Mouse (Mus musculus) hindbrain, embryonic 14.5 days (tissue): ENCODE measurements around the gene Smpd2. TPM values are rescaled to one million over a fixed set of nuclear protein-coding genes. Genes with fewer than 3 reads are reported as not detected.
A peak's percentile ranks its signal among the peaks of the same experiment; 100 is the strongest.
"Not testable (repeated sequence)": the region's sequence is repeated elsewhere in the genome, so short reads cannot be mapped to it uniquely, and the experiment has no call there.

Experiments
- ATAC-seq: fragments of 200-750 bp; cut with Nextera tagmentation; 2 replicates; pipeline ENCODE4 v1.8.0; 2017; ENCODE audit warnings: moderate number of reproducible peaks, mild to moderate bottlenecking, moderate TSS enrichment, moderate library complexity; ENCODE audit not compliant: low FRiP score
- DNase-seq: peaks from one replicate; pipeline ENCODE4 v3.0.0-alpha.2; 2015; ENCODE audit warnings: low spot score
- H3K27ac ChIP-seq: fragments of 300-500 bp; sonication (generic); 2 replicates; pipeline ENCODE4 v1.5.1; 2014; ENCODE audit warnings: mild to moderate bottlenecking, moderate library complexity
- H3K27me3 ChIP-seq: fragments of 300-500 bp; sonication (generic); 2 replicates; pipeline ENCODE4 v1.6.1; 2014; ENCODE audit warnings: mild to moderate bottlenecking, low read length, mixed read lengths; ENCODE audit not compliant: control insufficient read depth, insufficient read depth
- H3K36me3 ChIP-seq: fragments of 300-500 bp; sonication (generic); replicated peaks from 2 replicates; pipeline ENCODE4 v1.6.1; 2014; ENCODE audit not compliant: control insufficient read depth, insufficient read depth
- H3K4me1 ChIP-seq: fragments of 300-500 bp; sonication (generic); replicated peaks from 2 replicates; pipeline ENCODE4 v1.6.1; 2014; ENCODE audit warnings: antibody characterized with exemption, low read length, mixed read lengths; ENCODE audit not compliant: control insufficient read depth, insufficient read depth
- H3K4me2 ChIP-seq: fragments of 300-500 bp; sonication (generic); replicated peaks from 2 replicates; pipeline ENCODE4 v1.6.1; 2014; ENCODE audit warnings: mild to moderate bottlenecking, moderate library complexity
- H3K4me3 ChIP-seq: fragments of 300-500 bp; sonication (generic); replicated peaks from 2 replicates; pipeline ENCODE4 v1.5.1; 2014; ENCODE audit warnings: mild to moderate bottlenecking, low read length
- H3K9ac ChIP-seq: fragments of 300-500 bp; sonication (generic); 2 replicates; pipeline ENCODE4 v1.6.1; 2014
- H3K9me3 ChIP-seq: fragments of 300-500 bp; sonication (generic); 2 replicates; pipeline ENCODE4 v1.6.1; 2016; ENCODE audit warnings: low read length; ENCODE audit not compliant: control insufficient read depth
- WGBS: fragments of 180-500 bp; shearing (Covaris S2); extraction: QIAGEN DNeasy Blood & Tissue Kit; methylation state at CpG from one replicate; pipeline ENCODE4 v1.1.7; 2014; 5-methylcytosine and 5-hydroxymethylcytosine counted together
- polyA plus RNA-seq: library from polyadenylated mRNA; unstranded; fragments of >200 nt; fragmentation: Nextera tagmentation; extraction: Ambion mirVana; gene quantifications from 2 replicates; pipeline ENCODE4 v1.2.1, GENCODE M21; 2014

Smpd2 gene
- polyA plus RNA-seq, 1 experiment from 2014 or later, result 36.3 TPM

- Histone ChIP-seq H3K4me2 (peak overlapping the region; percentile 81), H3K9ac (peak overlapping the region; percentile 87), H3K36me3 (peaks cover 13% of the 10 kb centered on the region; the same call in 1 of the 2 replicates), H3K9me3 (no peaks in the 10 kb centered on the region), H3K27me3 (no peaks in the 10 kb centered on the region), H3K27ac (no peak overlapping the region), H3K4me1 (peaks cover 19% of the 10 kb centered on the region), H3K4me3 (peak overlapping the region; percentile 94)
- DNase-seq (no peak), ATAC-seq (no peak)
- 5% methylated on average over 5 of the region's 5 CpGs for WGBS
Observed at GRCm38 (mm10) chr10:41520410-41520673, 30.2 kb upstream of the Smpd2 start.

- Histone ChIP-seq H3K9me3 (no peaks in the 10 kb centered on the region), H3K4me1 (peaks cover 19% of the 10 kb centered on the region), H3K9ac (peak overlapping the region; percentile 87), H3K4me2 (peak overlapping the region; percentile 81), H3K4me3 (peak overlapping the region; percentile 94), H3K27me3 (no peaks in the 10 kb centered on the region), H3K36me3 (peaks cover 12% of the 10 kb centered on the region; the same call in 1 of the 2 replicates), H3K27ac (peak overlapping the region; percentile 98)
- ATAC-seq (peak; percentile 72; the same call in 1 of the 2 replicates), DNase-seq (peak; percentile 45)
- WGBS, result under 1% methylated on average over 63 of the region's 65 CpGs
Observed at GRCm38 (mm10) chr10:41519640-41520409, 29.7 kb upstream of the Smpd2 start.

GRCm38 (mm10) chr10:41518981-41519618 is 28.9 kb upstream of the Smpd2 start, which contains the start of gene Cd164:
Gene Cd164, plus strand, starts transcription at chr10:41519414.
- Histone ChIP-seq H3K27me3 (no peaks in the 10 kb centered on the region), H3K4me3 (peak within 1 kb of the TSS; percentile 94), H3K4me1 (peaks cover 19% of the 10 kb centered on the region), H3K9me3 (no peaks in the 10 kb centered on the region), H3K4me2 (peak within 1 kb of the TSS; percentile 81), H3K27ac (peak within 1 kb of the TSS; percentile 98), H3K36me3 (peaks cover 6% of the 10 kb centered on the region; the same call in 1 of the 2 replicates), H3K9ac (peak within 1 kb of the TSS; percentile 87)
- ATAC-seq (peak; percentile 94), DNase-seq (peak; percentile 93)
- under 1% methylated on average over 69 of the region's 69 CpGs for WGBS

- ATAC-seq (peak; percentile 48), DNase-seq (peak; percentile 70)
- H3K4me2 ChIP-seq, result peak overlapping the region; percentile 81
- H3K36me3 ChIP-seq, result peaks cover 5% of the 10 kb centered on the region; the same call in 1 of the 2 replicates
- H3K4me1 ChIP-seq, result peaks cover 19% of the 10 kb centered on the region
- no peaks in the 10 kb centered on the region for H3K27me3 ChIP-seq
- no peaks in the 10 kb centered on the region for H3K9me3 ChIP-seq
- WGBS, result under 1% methylated on average over 23 of the region's 23 CpGs
- H3K9ac ChIP-seq, result peak overlapping the region; percentile 87
- H3K4me3 ChIP-seq, result peak overlapping the region; percentile 94
- H3K27ac ChIP-seq, result peak overlapping the region; percentile 98
Observed at GRCm38 (mm10) chr10:41518508-41518980, 28.4 kb upstream of the Smpd2 start.

GRCm38 (mm10) chr10:41514921-41515320 is 24.8 kb upstream of the Smpd2 start:
- Histone ChIP-seq H3K36me3 (no peaks in the 10 kb centered on the region), H3K9ac (no peak overlapping the region), H3K4me2 (no peak overlapping the region), H3K9me3 (no peaks in the 10 kb centered on the region), H3K27ac (no peak overlapping the region), H3K27me3 (no peaks in the 10 kb centered on the region), H3K4me1 (no peaks in the 10 kb centered on the region), H3K4me3 (no peak overlapping the region)
- ATAC-seq (no peak), DNase-seq (no peak)

- H3K4me1 ChIP-seq, result no peaks in the 10 kb centered on the region
- no peak for DNase-seq
- H3K36me3 ChIP-seq, result no peaks in the 10 kb centered on the region
- no peaks in the 10 kb centered on the region for H3K27me3 ChIP-seq
- no peak overlapping the region for H3K9ac ChIP-seq
- no peak overlapping the region for H3K4me3 ChIP-seq
- H3K4me2 ChIP-seq, result no peak overlapping the region
- H3K9me3 ChIP-seq, result no peaks in the 10 kb centered on the region
- H3K27ac ChIP-seq, result no peak overlapping the region
- WGBS, result 78% methylated on average over 4 of the region's 4 CpGs
- ATAC-seq, result no peak
Observed at GRCm38 (mm10) chr10:41514301-41514700, 24.1 kb upstream of the Smpd2 start.

- no peaks in the 10 kb centered on the region for H3K9me3 ChIP-seq
- H3K4me1 ChIP-seq, result no peaks in the 10 kb centered on the region
- H3K4me2 ChIP-seq, result no peak overlapping the region
- H3K27ac ChIP-seq, result no peak overlapping the region
- H3K9ac ChIP-seq, result no peak overlapping the region
- DNase-seq (no peak), ATAC-seq (no peak)
- 33% methylated on average over 2 of the region's 2 CpGs for whole genome bisulfite sequencing
- H3K27me3 ChIP-seq, result no peaks in the 10 kb centered on the region
- no peaks in the 10 kb centered on the region for H3K36me3 ChIP-seq
- no peak overlapping the region for H3K4me3 ChIP-seq
Observed at GRCm38 (mm10) chr10:41509160-41509559, 19.0 kb upstream of the Smpd2 start.

- ATAC-seq, result peak; percentile 66; the same call in 1 of the 2 replicates
- H3K4me1 ChIP-seq, H3K27ac ChIP-seq, H3K27me3 ChIP-seq, H3K9ac ChIP-seq, H3K9me3 ChIP-seq, H3K4me3 ChIP-seq, H3K4me2 ChIP-seq, H3K36me3 ChIP-seq: not testable (repeated sequence)
- peak; percentile 84 for DNase-seq
- 3% methylated on average over 3 of the region's 3 CpGs for WGBS
Observed at GRCm38 (mm10) chr10:41505446-41505845, 15.3 kb upstream of the Smpd2 start.

GRCm38 (mm10) chr10:41504996-41505395 is 14.8 kb upstream of the Smpd2 start:
- H3K9me3 ChIP-seq, result no peaks in the 10 kb centered on the region
- H3K27ac ChIP-seq, result no peak overlapping the region
- no peaks in the 10 kb centered on the region for H3K27me3 ChIP-seq
- ATAC-seq (no peak; the same call in 1 of the 2 replicates), DNase-seq (no peak)
- WGBS, result 88% methylated on average over 1 of the region's 1 CpGs
- no peaks in the 10 kb centered on the region for H3K36me3 ChIP-seq
- no peak overlapping the region for H3K4me3 ChIP-seq
- no peak overlapping the region for H3K9ac ChIP-seq
- no peak overlapping the region for H3K4me2 ChIP-seq
- H3K4me1 ChIP-seq, result no peaks in the 10 kb centered on the region
